Mouse (Mus musculus) thymus, adult 2 months (tissue): ENCODE data around the gene Pacrg.

ENCODE experiments used
- CTCF ChIP-seq: fragments of 200-500 bp; IDR thresholded peaks from 2 replicates; pipeline ENCODE4 v1.5.1; 2012; ENCODE audit warnings: mild to moderate bottlenecking, control low read depth, low read length, moderate library complexity, borderline replicate concordance; ENCODE audit not compliant: control insufficient read depth, poor library complexity, insufficient read depth; ENCODE audit errors: extremely low read depth
- POLR2A ChIP-seq: fragments of 200-500 bp; IDR thresholded peaks from 2 replicates; pipeline ENCODE4 v1.6.1; 2012; ENCODE audit warnings: mild to moderate bottlenecking, low read length, control low read depth, moderate library complexity; ENCODE audit not compliant: control insufficient read depth, poor library complexity, insufficient read depth; ENCODE audit errors: extremely low read depth

- TF ChIP-seq POLR2A (no peak), CTCF (no peak)
Measured at GRCm38 (mm10) chr17:10481081-10481480, 359.0 kb downstream of the Pacrg start.
